Mouse (Mus musculus): Measurements from ENCODE around the gene Catsperg1.

DNA sequence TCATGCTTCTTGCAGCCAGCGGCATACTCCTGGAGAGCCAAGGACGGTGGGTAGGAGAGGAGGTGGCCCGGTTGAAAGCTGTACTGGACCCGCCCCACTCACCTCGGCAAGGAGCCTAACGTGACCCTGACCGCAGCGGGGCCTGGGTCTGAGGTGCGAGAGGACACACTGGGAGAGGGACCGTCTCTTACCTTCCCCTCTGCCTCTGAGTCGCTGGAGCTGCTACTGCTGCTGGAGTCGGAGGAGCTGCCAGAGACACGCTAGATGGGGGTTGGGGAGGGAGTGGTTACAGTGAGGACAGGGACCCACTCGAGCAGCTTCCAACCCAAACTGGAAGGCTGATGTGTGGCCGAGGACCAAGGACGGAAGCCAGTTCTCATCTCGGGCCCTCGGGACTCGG is 33.9 kb upstream of the Catsperg1 start:
- TF ChIP-seq CTCF (IDR thresholded peaks at IDR 0.05; ENCODE audit: insufficient read depth, low read depth, low read length): no peak
- no peak for TF ChIP-seq POLR2A (IDR thresholded peaks at IDR 0.05; ENCODE audit: insufficient read depth, low read depth, low read length)
